14 mouse cellular contexts compared by ENCODE assay signal in the genomic region with DNA sequence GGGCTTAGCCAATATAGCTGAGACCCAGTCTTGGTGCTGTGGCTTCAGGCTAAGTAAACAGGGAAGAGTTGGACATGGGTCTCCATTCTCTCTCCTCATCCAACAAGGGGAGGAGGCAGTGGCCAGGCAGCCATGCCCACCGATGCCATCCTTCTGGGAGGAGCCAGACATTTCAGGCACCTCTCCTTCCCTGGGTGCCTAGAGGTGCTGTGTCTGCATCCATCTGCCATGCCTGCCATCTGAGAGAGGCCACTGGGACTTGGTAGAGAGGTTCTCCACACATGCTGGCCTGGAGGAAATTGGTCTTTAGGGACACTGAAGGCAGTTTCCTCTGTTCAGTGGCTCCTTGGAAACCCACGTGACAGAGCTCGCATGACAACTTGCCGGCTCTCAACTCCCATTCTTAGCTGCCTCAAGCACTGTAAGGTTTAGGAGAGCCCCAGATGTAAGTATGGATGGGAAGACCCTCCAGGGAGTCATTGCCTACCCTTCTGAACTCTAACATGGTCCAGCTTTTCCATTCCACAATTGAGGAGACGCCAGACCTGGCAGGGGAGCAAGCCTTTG.
A peak's percentile ranks its signal among the peaks of the same experiment; 100 is the strongest.
DNase-seq lines count a peak whose midpoint lies in the region; ATAC-seq and TF ChIP-seq lines count a peak whose summit lies in the region.
"Had no signal": no experiment of that assay in that cellular context is flagged by ENCODE, and none has a peak within 500 bp of the region (broad histone marks: within the 10 kb centered on the region; RNA-seq: fewer than 3 reads in every experiment).

No protein-coding gene starts in this region.

- TF ChIP-seq CTCF in ES-Bruce4 (IDR thresholded peaks at IDR 0.05; ENCODE audit: low read depth, low read length) = no peak

- peak overlapping the region; percentile 74; the same call in 1 of the 2 replicates for H3K27ac ChIP-seq in forebrain, embryonic 10.5 days
- no peak overlapping the region for H3K27ac ChIP-seq in forebrain, embryonic 15.5 days (replicated peaks)
- no peak overlapping the region for H3K27ac ChIP-seq in liver, embryonic 13.5 days
- no peak overlapping the region for H3K27ac ChIP-seq in liver, embryonic 11.5 days (ENCODE audit: low read depth, low read length)
- no peak overlapping the region for H3K27ac ChIP-seq in ES-Bruce4 (ENCODE audit: insufficient read depth, low read length)
- peak overlapping the region; percentile 74; the same call in 1 of the 2 replicates for H3K27ac ChIP-seq in limb, embryonic 10.5 days
- no peak overlapping the region for H3K27ac ChIP-seq in intestine, embryonic 15.5 days

- DNase-seq in forebrain, embryonic 10.5 days (ENCODE audit: extremely low spot score, low spot score) = no peak
- DNase-seq in liver, embryonic 13.5 days = no peak
- DNase-seq in liver, embryonic 11.5 days (ENCODE audit: low spot score) = no peak
- DNase-seq in limb, embryonic 10.5 days (ENCODE audit: low spot score) = no peak
- DNase-seq in lung, adult 18-20 months = no peak
- DNase-seq: adrenal gland, postnatal 10 days; embryo, embryonic 11 days; kidney, postnatal 10 days; lung, adult 2 months had no signal

- H3K4me1 ChIP-seq in forebrain, embryonic 10.5 days = peaks cover 60% of the 10 kb centered on the region
- H3K4me1 ChIP-seq in forebrain, embryonic 15.5 days = peaks cover 34% of the 10 kb centered on the region
- peaks cover 34% of the 10 kb centered on the region for H3K4me1 ChIP-seq in liver, embryonic 13.5 days (replicated peaks)
- H3K4me1 ChIP-seq in liver, embryonic 11.5 days (replicated peaks; ENCODE audit: control insufficient read depth, insufficient read depth, low read length) = peaks cover 22% of the 10 kb centered on the region
- peaks cover 10% of the 10 kb centered on the region for H3K4me1 ChIP-seq in ES-Bruce4 (ENCODE audit: control insufficient read depth, insufficient read depth, low read length)
- H3K4me1 ChIP-seq in limb, embryonic 10.5 days = peaks cover 57% of the 10 kb centered on the region
- peaks cover 15% of the 10 kb centered on the region for H3K4me1 ChIP-seq in intestine, embryonic 15.5 days (replicated peaks)

- H3K9ac ChIP-seq in forebrain, embryonic 15.5 days (replicated peaks) = no peak overlapping the region
- no peak overlapping the region for H3K9ac ChIP-seq in liver, embryonic 13.5 days
- no peak overlapping the region for H3K9ac ChIP-seq in liver, embryonic 11.5 days (ENCODE audit: low read depth, low read length)
- no peak overlapping the region for H3K9ac ChIP-seq in ES-Bruce4 (ENCODE audit: low read depth, poor library complexity, severe bottlenecking)
- H3K9ac ChIP-seq in intestine, embryonic 15.5 days = no peak overlapping the region
- H3K9ac ChIP-seq: limb, embryonic 12.5 days had no signal

- H3K36me3 ChIP-seq in forebrain, embryonic 10.5 days (replicated peaks) = no peaks in the 10 kb centered on the region
- H3K36me3 ChIP-seq in forebrain, embryonic 15.5 days = no peaks in the 10 kb centered on the region
- H3K36me3 ChIP-seq in liver, embryonic 13.5 days = no peaks in the 10 kb centered on the region
- no peaks in the 10 kb centered on the region for H3K36me3 ChIP-seq in liver, embryonic 11.5 days (ENCODE audit: control insufficient read depth, insufficient read depth, low read length)
- H3K36me3 ChIP-seq in ES-Bruce4 (ENCODE audit: control insufficient read depth, insufficient read depth, low read length, poor library complexity, severe bottlenecking) = no peaks in the 10 kb centered on the region
- H3K36me3 ChIP-seq in limb, embryonic 10.5 days = no peaks in the 10 kb centered on the region
- no peaks in the 10 kb centered on the region for H3K36me3 ChIP-seq in intestine, embryonic 15.5 days
- H3K36me3 ChIP-seq: limb, embryonic 12.5 days had no signal

- WGBS in forebrain, embryonic 10.5 days = 28% methylated on average over 5 of the region's 5 CpGs
- 43% methylated on average over 5 of the region's 5 CpGs for WGBS in forebrain, embryonic 15.5 days
- 78% methylated on average over 5 of the region's 5 CpGs for WGBS in liver, embryonic 13.5 days (ENCODE audit: insufficient replicate concordance)
- 75% methylated on average over 5 of the region's 5 CpGs for whole genome bisulfite sequencing in liver, embryonic 11.5 days
- 39% methylated on average over 5 of the region's 5 CpGs for WGBS in limb, embryonic 10.5 days
- WGBS in intestine, embryonic 15.5 days = 68% methylated on average over 5 of the region's 5 CpGs

- H3K4me2 ChIP-seq in forebrain, embryonic 15.5 days (replicated peaks) = no peak overlapping the region
- H3K4me2 ChIP-seq in liver, embryonic 13.5 days = 0 out of 2 replicates have a peak overlapping the region, but pooled peaks have one; percentile 63
- H3K4me2 ChIP-seq in liver, embryonic 11.5 days = no peak overlapping the region
- no peak overlapping the region for H3K4me2 ChIP-seq in intestine, embryonic 15.5 days (replicated peaks)

- no peaks in the 10 kb centered on the region for H3K9me3 ChIP-seq in forebrain, embryonic 10.5 days
- no peaks in the 10 kb centered on the region for H3K9me3 ChIP-seq in forebrain, embryonic 15.5 days
- no peaks in the 10 kb centered on the region for H3K9me3 ChIP-seq in liver, embryonic 13.5 days (replicated peaks)
- no peaks in the 10 kb centered on the region for H3K9me3 ChIP-seq in liver, embryonic 11.5 days (ENCODE audit: control insufficient read depth, low read length)
- no peaks in the 10 kb centered on the region for H3K9me3 ChIP-seq in ES-Bruce4 (replicated peaks; ENCODE audit: control insufficient read depth, insufficient read depth, low read length, poor library complexity, severe bottlenecking)
- no peaks in the 10 kb centered on the region for H3K9me3 ChIP-seq in limb, embryonic 10.5 days (replicated peaks)
- no peaks in the 10 kb centered on the region for H3K9me3 ChIP-seq in intestine, embryonic 15.5 days
- H3K9me3 ChIP-seq: limb, embryonic 12.5 days had no signal

- peaks cover 65% of the 10 kb centered on the region for H3K27me3 ChIP-seq in forebrain, embryonic 10.5 days (ENCODE audit: poor library complexity, severe bottlenecking)
- peaks cover 25% of the 10 kb centered on the region for H3K27me3 ChIP-seq in forebrain, embryonic 15.5 days
- peaks cover 39% of the 10 kb centered on the region for H3K27me3 ChIP-seq in liver, embryonic 13.5 days
- H3K27me3 ChIP-seq in liver, embryonic 11.5 days (replicated peaks; ENCODE audit: control insufficient read depth, insufficient read depth, low read length) = peaks cover 24% of the 10 kb centered on the region
- H3K27me3 ChIP-seq in ES-Bruce4 (ENCODE audit: control insufficient read depth, insufficient read depth, low read length, poor library complexity, severe bottlenecking) = no peaks in the 10 kb centered on the region
- peaks cover 52% of the 10 kb centered on the region for H3K27me3 ChIP-seq in limb, embryonic 10.5 days (ENCODE audit: low read depth, poor library complexity, severe bottlenecking)
- H3K27me3 ChIP-seq in intestine, embryonic 15.5 days (replicated peaks) = peaks cover 27% of the 10 kb centered on the region

- 0 out of 2 replicates have a peak overlapping the region, but pooled peaks have one; percentile 41 for H3K4me3 ChIP-seq in forebrain, embryonic 10.5 days
- no peak overlapping the region for H3K4me3 ChIP-seq in forebrain, embryonic 15.5 days
- no peak overlapping the region for H3K4me3 ChIP-seq in liver, embryonic 13.5 days (replicated peaks)
- no peak overlapping the region for H3K4me3 ChIP-seq in liver, embryonic 11.5 days (ENCODE audit: low read depth, low read length)
- H3K4me3 ChIP-seq in ES-Bruce4 (ENCODE audit: low read depth, low read length) = no peak overlapping the region
- no peak overlapping the region for H3K4me3 ChIP-seq in limb, embryonic 10.5 days
- no peak overlapping the region for H3K4me3 ChIP-seq in intestine, embryonic 15.5 days (replicated peaks)
- H3K4me3 ChIP-seq: heart, adult 2 months; limb, embryonic 12.5 days had no signal

- TF ChIP-seq POLR2A in ES-Bruce4 (IDR thresholded peaks at IDR 0.05; ENCODE audit: insufficient read depth, low read length) = no peak

- 0 out of 2 replicates have a peak, but pooled peaks have one; percentile 29 for TF ChIP-seq EP300 in ES-Bruce4 (IDR thresholded peaks at IDR 0.05; ENCODE audit: insufficient read depth, low read depth, low read length)

- no peak for ATAC-seq in forebrain, embryonic 15.5 days (replicated peaks)
- ATAC-seq in liver, embryonic 13.5 days (ENCODE audit: low read depth) = no peak
- ATAC-seq in liver, embryonic 11.5 days (replicated peaks; ENCODE audit: low FRiP score) = no peak
- no peak for ATAC-seq in intestine, embryonic 15.5 days

Comparison
In these comparisons a context has a peak if more than half of its experiments do, and no peak if none do; other contexts are left out.
1. H3K27ac ChIP-seq: peak in forebrain, embryonic 10.5 days (single experiment) and limb, embryonic 10.5 days (single experiment); none in forebrain, embryonic 15.5 days (single experiment), liver, embryonic 13.5 days (single experiment), liver, embryonic 11.5 days (single experiment), ES-Bruce4 (single experiment) and intestine, embryonic 15.5 days (single experiment).